Mouse (Mus musculus) cortical plate, adult 2 months (tissue): Measurements from ENCODE around the gene Tmem128.

Source experiments
- CTCF ChIP-seq: fragments of 200-500 bp; IDR thresholded peaks from 2 replicates; pipeline ENCODE4 v1.5.1; 2011; ENCODE audit warnings: mild to moderate bottlenecking, control low read depth, low read length; ENCODE audit not compliant: insufficient read depth; ENCODE audit errors: extremely low read depth
- POLR2A ChIP-seq: fragments of 200-500 bp; IDR thresholded peaks from 2 replicates; pipeline ENCODE4 v1.6.1; 2011; ENCODE audit warnings: mild to moderate bottlenecking, low read length, control low read depth; ENCODE audit not compliant: insufficient read depth; ENCODE audit errors: extremely low read depth

- TF ChIP-seq POLR2A: no peak
- TF ChIP-seq CTCF: no peak
These were observed 18.5 kb upstream of the Tmem128 start for GRCm38 (mm10) chr5:38241473-38241834.
